Mouse (Mus musculus): Measurements from ENCODE around the gene Zfp143. TPM values are rescaled to one million over a fixed set of nuclear protein-coding genes. Genes with fewer than 3 reads are reported as not detected.

Zfp143 gene
- polyA plus RNA-seq, 1 experiment, result 15.0 TPM

DNA sequence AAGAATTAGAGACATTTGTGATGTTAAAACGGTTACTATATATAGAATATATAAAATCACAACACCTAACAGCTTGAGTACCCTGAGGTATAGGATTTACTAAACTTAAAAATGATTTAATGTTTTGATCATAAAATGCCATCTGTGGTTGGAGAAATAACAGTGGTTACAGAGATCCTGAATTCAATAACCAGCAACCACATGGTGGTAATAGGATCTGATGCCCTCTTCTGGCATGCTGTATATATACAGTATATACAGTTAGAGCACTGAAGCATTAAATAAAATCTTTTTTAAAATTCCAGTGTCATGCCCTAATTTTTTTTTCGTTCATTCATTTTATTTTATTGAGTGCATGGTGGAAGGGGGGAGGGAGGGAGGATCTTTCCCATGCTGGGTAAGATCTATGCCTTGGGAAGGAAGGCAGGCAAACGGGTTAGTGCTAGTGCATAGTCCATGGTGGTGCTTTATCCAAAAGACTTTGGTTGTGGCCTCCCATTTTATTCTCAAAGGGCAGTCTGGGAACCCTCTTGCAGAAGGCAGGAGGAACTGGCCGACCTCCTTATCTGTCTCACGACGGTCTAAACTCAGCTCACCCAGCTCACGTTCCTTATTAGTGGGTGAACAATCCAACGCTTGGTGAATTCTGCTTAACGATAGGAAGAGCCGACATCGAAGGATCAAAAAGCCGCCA, 1.8 kb upstream of the Zfp143 start:
- WGBS, result 87% methylated on average over 12 of the region's 12 CpGs

GRCm38 (mm10) chr7:110060106-110060668, 830 bp upstream of the Zfp143 start:
- DNase-seq, result no peak
- Histone ChIP-seq H3K4me3 (replicated peaks; ENCODE audit: extremely low read depth, low read depth, low read length) (peak overlapping the region; percentile 83), H3K4me1 (ENCODE audit: control insufficient read depth, insufficient read depth, low read length) (peaks cover 9% of the 10 kb centered on the region; the same call in 1 of the 2 replicates)
- 10% methylated on average over 5 of the region's 5 CpGs for WGBS
- TF ChIP-seq CTCF (IDR thresholded peaks at IDR 0.05; ENCODE audit: insufficient read depth, low read length) (no peak), POLR2A (IDR thresholded peaks at IDR 0.05; ENCODE audit: borderline replicate concordance, extremely low read depth, low read depth, low read length) (no peak)

More for the DNA sequence above, 1.8 kb upstream of the Zfp143 start:
- TF ChIP-seq POLR2A (IDR thresholded peaks at IDR 0.05; ENCODE audit: borderline replicate concordance, extremely low read depth, low read depth, low read length) (no peak), CTCF (IDR thresholded peaks at IDR 0.05; ENCODE audit: insufficient read depth, low read length) (no peak)
- H3K4me3 ChIP-seq (replicated peaks; ENCODE audit: extremely low read depth, low read depth, low read length), result no peak overlapping the region
- no peak for DNase-seq
- peaks cover 9% of the 10 kb centered on the region; the same call in 1 of the 2 replicates for H3K4me1 ChIP-seq (ENCODE audit: control insufficient read depth, insufficient read depth, low read length)

DNA sequence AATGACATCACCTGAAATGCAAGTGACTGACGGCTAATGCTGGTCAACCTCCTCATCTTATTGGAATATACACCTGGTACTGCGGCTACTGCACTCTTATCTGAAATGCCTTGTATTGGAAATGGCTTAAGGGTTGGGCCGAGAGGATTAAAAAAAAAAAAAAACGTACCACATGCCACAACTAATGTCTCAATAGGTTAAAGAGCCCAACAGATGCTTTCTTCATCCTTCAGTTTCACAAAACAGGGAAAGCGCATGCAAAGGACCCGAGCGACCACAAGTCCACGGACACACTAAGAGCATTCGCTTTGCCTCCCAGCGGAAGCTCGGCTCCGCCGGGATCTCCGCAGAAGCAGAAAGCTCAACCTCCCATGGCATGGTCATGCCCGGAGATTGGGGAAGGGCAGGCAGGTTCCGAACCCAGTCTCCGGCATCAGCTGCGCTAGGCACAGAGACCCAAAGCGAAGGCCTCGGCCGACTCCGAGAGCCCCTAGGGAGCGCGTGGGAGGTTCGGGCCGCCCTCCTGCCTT, 283 bp upstream of the Zfp143 start:
- no peak for DNase-seq
- Histone ChIP-seq H3K4me3 (replicated peaks; ENCODE audit: extremely low read depth, low read depth, low read length) (peak overlapping the region; percentile 83), H3K4me1 (ENCODE audit: control insufficient read depth, insufficient read depth, low read length) (peaks cover 9% of the 10 kb centered on the region; the same call in 1 of the 2 replicates)
- under 1% methylated on average over 26 of the region's 26 CpGs for WGBS
- no peak for TF ChIP-seq CTCF (IDR thresholded peaks at IDR 0.05; ENCODE audit: insufficient read depth, low read length)
- no peak for TF ChIP-seq POLR2A (IDR thresholded peaks at IDR 0.05; ENCODE audit: borderline replicate concordance, extremely low read depth, low read depth, low read length)

DNA sequence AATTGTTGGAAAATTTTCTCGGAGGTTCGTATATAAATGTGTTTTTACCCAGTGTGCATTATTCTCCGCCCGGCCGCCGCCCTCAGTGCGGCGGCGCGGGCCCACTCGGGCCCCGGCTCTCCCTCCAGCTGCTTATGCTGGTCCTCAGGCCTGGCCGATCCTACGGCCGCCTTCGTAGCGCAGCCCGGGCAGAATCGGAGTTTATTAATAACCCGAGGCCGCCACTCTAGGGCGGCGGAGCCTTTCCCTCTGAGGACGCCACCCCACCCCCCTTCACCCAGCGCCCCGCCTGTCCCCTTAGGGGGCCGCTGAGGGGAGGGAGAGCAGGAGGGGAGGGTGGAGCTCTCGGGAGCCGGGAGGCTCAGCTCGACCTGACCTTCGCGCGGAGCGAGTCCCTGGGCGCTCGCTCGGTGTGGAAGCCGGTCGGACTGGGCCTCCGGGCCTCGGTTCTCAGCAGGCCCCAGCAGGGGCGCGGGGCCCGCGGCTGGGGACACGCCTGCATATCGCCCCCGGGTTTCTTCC, 796 bp downstream of the Zfp143 start:
- Histone ChIP-seq H3K4me1 (ENCODE audit: control insufficient read depth, insufficient read depth, low read length) (peaks cover 9% of the 10 kb centered on the region; the same call in 1 of the 2 replicates), H3K4me3 (replicated peaks; ENCODE audit: extremely low read depth, low read depth, low read length) (peak overlapping the region; percentile 59)
- DNase-seq, result peak; percentile 89
- under 1% methylated on average over 44 of the region's 48 CpGs for WGBS
- TF ChIP-seq POLR2A (IDR thresholded peaks at IDR 0.05; ENCODE audit: borderline replicate concordance, extremely low read depth, low read depth, low read length), result peak; percentile 82
- no peak for TF ChIP-seq CTCF (IDR thresholded peaks at IDR 0.05; ENCODE audit: insufficient read depth, low read length)

GRCm38 (mm10) chr7:110063731-110064130, 2.7 kb downstream of the Zfp143 start:
- no peak for TF ChIP-seq POLR2A (IDR thresholded peaks at IDR 0.05; ENCODE audit: borderline replicate concordance, extremely low read depth, low read depth, low read length)
- WGBS, result 95% methylated on average over 9 of the region's 9 CpGs
- Histone ChIP-seq H3K4me3 (replicated peaks; ENCODE audit: extremely low read depth, low read depth, low read length) (no peak overlapping the region), H3K4me1 (ENCODE audit: control insufficient read depth, insufficient read depth, low read length) (peaks cover 9% of the 10 kb centered on the region; the same call in 1 of the 2 replicates)
- DNase-seq, result no peak

GRCm38 (mm10) chr7:110069070-110069469, 8.1 kb downstream of the Zfp143 start:
- WGBS, result 82% methylated on average over 2 of the region's 2 CpGs
- no peak for DNase-seq
- TF ChIP-seq CTCF (IDR thresholded peaks at IDR 0.05; ENCODE audit: insufficient read depth, low read length), result no peak
- TF ChIP-seq POLR2A (IDR thresholded peaks at IDR 0.05; ENCODE audit: borderline replicate concordance, extremely low read depth, low read depth, low read length), result no peak

DNA sequence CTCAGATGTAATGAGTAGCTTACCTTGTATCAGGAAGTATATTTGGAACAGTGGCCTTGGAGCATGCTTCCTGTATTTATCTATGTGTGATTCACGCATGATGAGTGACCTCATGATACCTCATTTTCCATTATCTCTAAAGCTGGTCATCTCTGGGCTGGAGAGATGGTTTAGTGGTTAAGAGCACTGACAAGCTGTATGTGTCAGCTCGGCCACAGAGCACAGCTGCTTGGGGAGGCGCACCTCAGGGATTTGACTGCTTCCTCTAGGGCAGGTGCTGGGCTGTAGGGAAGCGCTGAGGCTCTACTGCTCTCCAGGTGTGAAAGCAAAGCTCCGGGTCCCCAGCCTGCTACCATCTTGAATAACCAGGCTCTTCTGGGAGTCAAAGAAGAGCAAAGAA, 17.2 kb downstream of the Zfp143 start:
- H3K4me1 ChIP-seq (ENCODE audit: control insufficient read depth, insufficient read depth, low read length), result no peaks in the 10 kb centered on the region
- DNase-seq, result no peak
- H3K4me3 ChIP-seq (replicated peaks; ENCODE audit: extremely low read depth, low read depth, low read length), result no peak overlapping the region
- no peak for TF ChIP-seq CTCF (IDR thresholded peaks at IDR 0.05; ENCODE audit: insufficient read depth, low read length)
- no peak for TF ChIP-seq POLR2A (IDR thresholded peaks at IDR 0.05; ENCODE audit: borderline replicate concordance, extremely low read depth, low read depth, low read length)
- WGBS, result 85% methylated on average over 5 of the region's 5 CpGs

More at GRCm38 (mm10) chr7:110069070-110069469, 8.1 kb downstream of the Zfp143 start:
- H3K4me3 ChIP-seq (replicated peaks; ENCODE audit: extremely low read depth, low read depth, low read length), result no peak overlapping the region
- no peaks in the 10 kb centered on the region for H3K4me1 ChIP-seq (ENCODE audit: control insufficient read depth, insufficient read depth, low read length)

- Histone ChIP-seq H3K4me1 (ENCODE audit: control insufficient read depth, insufficient read depth, low read length) (peaks cover 4% of the 10 kb centered on the region; the same call in 1 of the 2 replicates), H3K4me3 (replicated peaks; ENCODE audit: extremely low read depth, low read depth, low read length) (no peak overlapping the region)
- 66% methylated on average over 13 of the region's 13 CpGs for WGBS
- no peak for TF ChIP-seq CTCF (IDR thresholded peaks at IDR 0.05; ENCODE audit: insufficient read depth, low read length)
- TF ChIP-seq POLR2A (IDR thresholded peaks at IDR 0.05; ENCODE audit: borderline replicate concordance, extremely low read depth, low read depth, low read length), result no peak
- peak; percentile 28 for DNase-seq
Observed at GRCm38 (mm10) chr7:110083386-110084165, 22.6 kb downstream of the Zfp143 start.

DNA sequence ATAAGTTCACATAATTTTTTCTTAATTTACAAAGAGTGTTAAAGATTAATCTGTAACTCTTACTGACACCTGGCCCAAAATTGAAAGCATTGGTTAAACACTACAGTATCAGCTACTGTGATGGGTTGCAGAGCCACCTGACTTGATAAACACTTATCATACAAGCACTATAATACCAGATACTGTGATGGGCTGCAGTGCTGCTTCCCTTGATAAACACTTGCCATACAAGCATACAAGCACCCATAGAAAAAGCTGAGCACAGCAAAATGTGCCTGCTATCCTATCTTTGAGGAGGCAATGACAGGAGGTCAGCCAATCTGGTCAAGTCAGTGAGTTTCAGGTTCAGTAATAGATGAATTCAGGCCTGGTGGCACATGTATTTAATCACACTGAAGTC, 24.2 kb downstream of the Zfp143 start:
- Histone ChIP-seq H3K4me3 (replicated peaks; ENCODE audit: extremely low read depth, low read depth, low read length) (no peak overlapping the region), H3K4me1 (ENCODE audit: control insufficient read depth, insufficient read depth, low read length) (peaks cover 4% of the 10 kb centered on the region; the same call in 1 of the 2 replicates)
- DNase-seq, result no peak
- TF ChIP-seq POLR2A (IDR thresholded peaks at IDR 0.05; ENCODE audit: borderline replicate concordance, extremely low read depth, low read depth, low read length), result no peak
- TF ChIP-seq CTCF (IDR thresholded peaks at IDR 0.05; ENCODE audit: insufficient read depth, low read length), result no peak
